Mouse (Mus musculus) spleen, adult 2 months (tissue): ENCODE data around the gene Slmap.

ENCODE experiments used
- CTCF ChIP-seq: fragments of 200-500 bp; IDR thresholded peaks from 2 replicates; pipeline ENCODE4 v1.5.1; 2011; ENCODE audit warnings: mild to moderate bottlenecking, inconsistent platforms; ENCODE audit not compliant: insufficient read depth, insufficient read length, insufficient replicate concordance; ENCODE audit errors: extremely low read depth
- POLR2A ChIP-seq: fragments of 200-500 bp; IDR thresholded peaks from 2 replicates; pipeline ENCODE4 v1.6.1; 2011; ENCODE audit warnings: low read depth, low read length, inconsistent platforms

- TF ChIP-seq CTCF (no peak), POLR2A (no peak)
Observed at GRCm38 (mm10) chr14:26532752-26533151, 2.0 kb downstream of the Slmap start.
